Mouse (Mus musculus): ENCODE measurements around the gene Dnajb8.

DNA sequence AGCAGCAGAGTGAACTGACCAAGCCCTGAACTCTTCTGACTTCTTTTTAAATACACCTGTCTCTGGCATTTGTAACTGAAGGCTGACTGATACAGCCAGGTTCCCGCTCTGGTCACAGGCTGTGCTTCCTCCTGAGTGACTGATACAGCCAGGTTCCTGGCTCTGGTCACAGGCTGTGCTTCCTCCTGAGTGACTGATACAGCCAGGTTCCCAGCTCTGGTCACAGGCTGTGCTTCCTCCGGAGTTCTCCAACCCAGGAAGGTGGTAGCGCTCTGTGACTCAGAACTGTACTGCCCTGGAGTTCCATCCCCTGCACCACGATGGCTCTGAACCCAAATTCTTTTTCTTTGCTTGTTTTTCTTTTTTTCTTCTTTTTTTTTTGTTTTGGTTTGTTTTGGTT, 37.4 kb upstream of the Dnajb8 start:
- TF ChIP-seq CTCF (IDR thresholded peaks at IDR 0.05; ENCODE audit: borderline replicate concordance, extremely low read depth, insufficient read depth, insufficient read length), result no peak
- TF ChIP-seq POLR2A (IDR thresholded peaks at IDR 0.05; ENCODE audit: borderline replicate concordance, extremely low read depth, insufficient read depth, insufficient read length, poor library complexity, severe bottlenecking), result no peak

Measured in brain, embryonic 14.5 days (tissue).